Mouse (Mus musculus) stomach, embryonic 14.5 days (tissue): Measurements from ENCODE around the gene B3gnt6. TPM values are rescaled to one million over a fixed set of nuclear protein-coding genes. Genes with fewer than 3 reads are reported as not detected.
A peak's percentile ranks its signal among the peaks of the same experiment; 100 is the strongest.

Experiments
- ATAC-seq: fragments of 200-750 bp; cut with Nextera tagmentation; 2 replicates; pipeline ENCODE4 v1.8.0; 2017; ENCODE audit warnings: low read depth, moderate TSS enrichment; ENCODE audit not compliant: insufficient number of reproducible peaks, insufficient read depth, low FRiP score
- H3K27ac ChIP-seq: fragments of 300-500 bp; sonication (generic); 2 replicates; pipeline ENCODE4 v1.5.1; 2014; ENCODE audit warnings: mild to moderate bottlenecking, low read length, moderate library complexity, mixed read lengths
- H3K27me3 ChIP-seq: fragments of 300-500 bp; sonication (generic); 2 replicates; pipeline ENCODE4 v1.6.1; 2014; ENCODE audit warnings: low read length, control low read depth, mixed read lengths; ENCODE audit not compliant: control insufficient read depth, insufficient read depth
- H3K36me3 ChIP-seq: fragments of 300-500 bp; sonication (generic); 2 replicates; pipeline ENCODE4 v1.6.1; 2014; ENCODE audit warnings: mild to moderate bottlenecking, control low read depth, low read length, moderate library complexity, mixed read lengths; ENCODE audit not compliant: control insufficient read depth, insufficient read depth
- H3K4me1 ChIP-seq: fragments of 300-500 bp; sonication (generic); 2 replicates; pipeline ENCODE4 v1.6.1; 2014; ENCODE audit warnings: low read length, control low read depth, mixed read lengths; ENCODE audit not compliant: control insufficient read depth, insufficient read depth
- H3K4me2 ChIP-seq: fragments of 300-500 bp; sonication (generic); replicated peaks from 2 replicates; pipeline ENCODE4 v1.6.1; 2014; ENCODE audit warnings: low read depth, low read length, control low read depth
- H3K4me3 ChIP-seq: fragments of 300-500 bp; sonication (generic); 2 replicates; pipeline ENCODE4 v1.5.1; 2014; ENCODE audit warnings: low read depth, low read length, control low read depth
- H3K9ac ChIP-seq: fragments of 300-500 bp; sonication (generic); replicated peaks from 2 replicates; pipeline ENCODE4 v1.6.1; 2014; ENCODE audit warnings: low read depth, mild to moderate bottlenecking, control low read depth, low read length, moderate library complexity, mixed read lengths
- H3K9me3 ChIP-seq: fragments of 300-500 bp; sonication (generic); 2 replicates; pipeline ENCODE4 v1.6.1; 2016; ENCODE audit warnings: low read depth, low read length, control low read depth; ENCODE audit not compliant: control insufficient read depth
- WGBS: fragments of 180-500 bp; shearing (Covaris S2); extraction: QIAGEN DNeasy Blood & Tissue Kit; methylation state at CpG from one replicate; pipeline ENCODE4 v1.1.7; 2014; 5-methylcytosine and 5-hydroxymethylcytosine counted together
- polyA plus RNA-seq: library from polyadenylated mRNA; unstranded; fragments of >200 nt; fragmentation: Nextera tagmentation; extraction: Ambion mirVana; gene quantifications from 2 replicates; pipeline ENCODE4 v1.2.1, GENCODE M21; 2014

B3gnt6 gene
- polyA plus RNA-seq, 1 experiment from 2014 or later, result 0.10 TPM

DNA sequence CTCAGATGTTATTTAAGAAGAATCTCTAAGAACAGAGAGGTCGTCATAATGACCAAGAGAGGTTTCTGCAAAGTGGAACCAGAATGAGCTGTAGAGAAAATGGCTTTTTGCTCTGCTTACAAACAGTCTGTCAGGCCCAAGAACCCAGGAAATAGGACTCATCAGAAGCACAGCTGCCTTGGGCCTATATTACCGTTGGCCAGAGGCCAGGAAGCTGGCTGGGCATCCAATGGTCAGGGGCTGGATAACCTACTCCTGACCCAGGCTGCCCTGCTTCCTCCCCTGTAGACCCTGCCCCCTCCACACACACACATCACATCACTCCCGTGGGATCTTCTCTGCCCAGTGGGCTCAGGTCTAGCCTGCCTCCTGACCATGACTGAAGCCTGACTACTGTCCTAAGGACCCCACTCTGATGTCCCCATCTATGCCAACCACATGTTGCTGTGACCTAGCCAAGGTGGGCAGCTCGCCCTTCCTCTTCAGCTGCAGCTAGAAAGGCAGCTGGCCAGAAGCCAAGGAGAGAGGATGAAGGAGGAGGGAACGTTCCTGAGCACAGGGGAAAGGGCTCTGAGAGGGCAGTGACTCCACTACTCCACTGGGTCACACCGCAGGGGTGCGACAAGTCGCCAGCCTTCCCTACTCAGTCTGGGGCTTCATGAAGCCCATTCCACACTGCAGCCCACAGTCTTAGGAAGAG, 39.1 kb downstream of the B3gnt6 start:
- H3K27ac ChIP-seq, result peak overlapping the region; percentile 44; the same call in 1 of the 2 replicates
- no peak overlapping the region for H3K4me2 ChIP-seq
- H3K27me3 ChIP-seq, result no peaks in the 10 kb centered on the region
- no peak overlapping the region for H3K4me3 ChIP-seq
- peaks cover 54% of the 10 kb centered on the region for H3K4me1 ChIP-seq
- ATAC-seq, result no peak
- H3K36me3 ChIP-seq, result no peaks in the 10 kb centered on the region
- no peaks in the 10 kb centered on the region for H3K9me3 ChIP-seq
- H3K9ac ChIP-seq, result no peak overlapping the region
- 30% methylated on average over 8 of the region's 8 CpGs for WGBS

DNA sequence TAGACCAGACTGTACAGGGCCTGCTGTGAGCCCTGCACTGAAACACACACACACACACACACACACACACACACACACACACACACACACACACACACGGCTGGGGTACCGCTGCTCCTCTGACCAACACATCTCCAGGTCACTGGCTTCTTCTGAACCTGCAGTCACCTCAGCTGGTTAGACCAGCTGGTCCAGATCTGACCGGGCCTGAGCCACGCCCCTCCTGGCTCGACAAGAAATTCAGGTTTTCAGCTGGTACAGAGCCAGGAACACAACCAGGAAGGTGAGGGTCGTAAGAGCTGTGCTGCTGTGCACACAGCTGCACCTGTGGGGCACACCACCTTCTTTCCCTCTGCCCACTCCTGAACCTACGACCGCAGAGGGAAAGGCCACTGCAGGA, 40.8 kb downstream of the B3gnt6 start:
- peak; percentile 70 for ATAC-seq
- Histone ChIP-seq H3K9ac (no peak overlapping the region), H3K9me3 (no peaks in the 10 kb centered on the region), H3K4me2 (0 out of 2 replicates have a peak overlapping the region, but pooled peaks have one; percentile 2), H3K27me3 (no peaks in the 10 kb centered on the region), H3K4me3 (no peak overlapping the region), H3K27ac (peak overlapping the region; percentile 82), H3K4me1 (peaks cover 47% of the 10 kb centered on the region), H3K36me3 (no peaks in the 10 kb centered on the region)
- WGBS, result 30% methylated on average over 8 of the region's 8 CpGs

DNA sequence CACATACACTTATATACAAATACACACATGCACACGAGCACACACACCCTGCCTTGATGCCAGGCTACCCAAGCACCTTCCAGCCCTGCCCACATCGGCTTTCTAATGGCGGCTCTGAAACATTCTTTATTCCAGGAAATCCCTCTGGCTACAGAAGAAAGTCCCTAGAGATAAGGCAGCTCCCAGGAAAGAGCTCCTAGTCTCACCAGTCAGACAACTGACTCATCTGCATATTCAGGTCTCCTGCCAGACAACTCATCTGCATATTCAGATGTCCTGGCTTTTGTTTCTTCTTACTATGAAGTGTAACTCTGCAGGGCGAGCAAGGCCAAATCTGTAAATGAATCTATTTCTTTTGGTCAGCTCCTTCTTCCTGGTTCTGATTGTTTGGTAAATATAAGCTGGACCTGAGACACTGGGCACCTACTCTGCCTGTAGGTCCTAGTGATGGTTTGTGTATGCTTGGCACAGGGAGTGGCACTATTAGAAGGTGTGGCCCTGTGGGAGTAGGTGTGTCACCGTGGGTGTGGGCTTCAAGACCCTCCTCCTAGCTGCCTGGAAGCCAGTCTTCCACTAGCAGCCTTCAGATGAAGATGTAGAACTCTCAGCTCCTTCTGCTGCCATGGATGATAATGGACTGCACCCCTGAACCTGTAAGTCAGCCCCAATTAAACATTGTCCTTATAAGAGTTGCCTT, 41.5 kb downstream of the B3gnt6 start:
- 54% methylated on average over 5 of the region's 5 CpGs for WGBS
- no peak overlapping the region for H3K9ac ChIP-seq
- no peak overlapping the region for H3K4me2 ChIP-seq
- H3K9me3 ChIP-seq, result no peaks in the 10 kb centered on the region
- H3K27ac ChIP-seq, result peak overlapping the region; percentile 67; the same call in 1 of the 2 replicates
- no peak for ATAC-seq
- H3K4me1 ChIP-seq, result peaks cover 45% of the 10 kb centered on the region
- no peaks in the 10 kb centered on the region for H3K36me3 ChIP-seq
- no peak overlapping the region for H3K4me3 ChIP-seq
- H3K27me3 ChIP-seq, result no peaks in the 10 kb centered on the region

DNA sequence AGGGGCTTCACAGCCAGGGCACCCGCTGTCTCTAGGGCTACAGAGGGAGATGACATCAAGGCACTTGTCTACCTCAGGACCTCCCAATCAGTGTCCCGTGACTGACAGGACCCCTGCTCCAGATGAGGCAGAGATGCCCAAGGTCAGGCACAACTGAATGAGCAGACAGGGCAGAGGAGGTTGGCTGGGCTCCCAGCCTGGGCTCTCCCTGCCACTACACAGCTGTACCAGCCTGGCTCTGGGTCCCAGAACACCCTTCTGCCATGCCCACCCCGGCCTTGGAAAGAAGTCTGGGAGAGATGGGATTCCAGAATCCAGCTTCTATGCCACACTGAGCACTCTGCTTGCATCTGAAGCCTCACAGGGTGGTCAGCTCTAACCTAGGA, 43.0 kb downstream of the B3gnt6 start:
- peaks cover 45% of the 10 kb centered on the region for H3K4me1 ChIP-seq

DNA sequence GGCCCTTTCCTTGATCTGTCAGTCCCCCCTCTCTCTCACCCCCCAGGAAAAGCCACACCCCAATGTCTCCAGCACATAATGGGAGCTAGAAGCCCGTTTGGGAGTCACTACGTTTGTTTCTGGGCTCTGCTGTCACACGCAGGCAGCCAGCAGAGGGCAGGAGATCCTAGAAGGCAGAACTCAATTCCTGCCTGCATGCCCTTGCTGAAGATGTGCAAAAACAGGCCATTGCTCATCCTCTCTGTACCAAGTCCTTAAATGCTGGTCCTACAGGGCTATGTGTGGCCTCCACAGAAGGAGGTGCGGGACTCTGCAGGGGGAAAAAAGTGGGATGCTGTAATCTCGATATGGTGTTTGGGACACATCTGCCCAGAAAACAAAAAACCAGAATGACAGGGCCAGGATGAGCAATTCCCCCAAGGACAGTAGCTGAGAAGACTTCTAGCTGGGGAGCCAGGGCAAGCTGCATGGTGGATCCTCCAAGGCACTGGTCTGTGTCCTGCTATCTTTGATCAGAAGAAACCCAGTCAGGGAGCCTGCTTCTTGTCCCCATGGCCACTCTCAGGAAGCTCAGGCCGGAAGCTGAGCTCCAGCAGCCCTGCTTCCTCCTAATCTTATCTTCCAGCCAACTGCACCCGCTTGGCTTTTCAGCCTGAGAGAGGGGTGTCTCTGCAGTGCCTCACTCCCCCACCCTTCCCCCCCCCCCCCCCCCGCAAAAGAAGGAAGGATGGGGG, 43.6 kb downstream of the B3gnt6 start:
- H3K27ac ChIP-seq, result no peak overlapping the region

More for the DNA sequence above, 43.0 kb downstream of the B3gnt6 start:
- H3K4me3 ChIP-seq, result no peak overlapping the region
- ATAC-seq, result no peak
- H3K27ac ChIP-seq, result no peak overlapping the region
- H3K4me2 ChIP-seq, result no peak overlapping the region
- H3K9me3 ChIP-seq, result no peaks in the 10 kb centered on the region
- H3K27me3 ChIP-seq, result no peaks in the 10 kb centered on the region
- H3K36me3 ChIP-seq, result no peaks in the 10 kb centered on the region
- 64% methylated on average over 3 of the region's 3 CpGs for WGBS
- H3K9ac ChIP-seq, result no peak overlapping the region

DNA sequence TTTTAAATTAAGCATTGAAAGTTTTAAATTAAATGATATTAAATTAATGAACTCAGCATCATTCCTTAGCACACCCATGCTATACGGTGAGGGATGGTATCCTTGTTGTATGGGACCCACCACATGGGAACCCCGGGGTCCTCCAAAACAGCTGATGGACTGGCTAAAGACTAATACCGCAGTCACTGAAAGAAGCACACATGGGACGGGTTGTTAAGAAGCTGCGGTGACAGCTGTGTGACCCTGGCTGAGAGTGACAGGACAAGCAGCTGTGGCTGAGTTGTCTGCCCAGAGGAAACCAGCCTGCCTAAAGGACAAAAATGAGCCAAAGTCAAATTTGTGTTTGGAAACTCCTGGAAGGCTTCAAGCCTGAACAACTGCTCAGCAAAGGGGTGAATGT, 45.4 kb downstream of the B3gnt6 start:
- ATAC-seq, result no peak
- Histone ChIP-seq H3K9me3 (no peaks in the 10 kb centered on the region), H3K4me1 (peaks cover 22% of the 10 kb centered on the region), H3K4me2 (no peak overlapping the region), H3K4me3 (no peak overlapping the region), H3K27ac (no peak overlapping the region), H3K27me3 (no peaks in the 10 kb centered on the region), H3K36me3 (no peaks in the 10 kb centered on the region), H3K9ac (no peak overlapping the region)
- WGBS, result 78% methylated on average over 5 of the region's 5 CpGs

More for the DNA sequence above, 43.6 kb downstream of the B3gnt6 start:
- H3K36me3 ChIP-seq, result no peaks in the 10 kb centered on the region
- H3K27me3 ChIP-seq, result no peaks in the 10 kb centered on the region
- 30% methylated on average over 7 of the region's 8 CpGs for WGBS
- H3K4me1 ChIP-seq, result peaks cover 40% of the 10 kb centered on the region
- no peak for ATAC-seq
- H3K9me3 ChIP-seq, result no peaks in the 10 kb centered on the region
- H3K4me2 ChIP-seq, result no peak overlapping the region
- H3K4me3 ChIP-seq, result no peak overlapping the region
- no peak overlapping the region for H3K9ac ChIP-seq

DNA sequence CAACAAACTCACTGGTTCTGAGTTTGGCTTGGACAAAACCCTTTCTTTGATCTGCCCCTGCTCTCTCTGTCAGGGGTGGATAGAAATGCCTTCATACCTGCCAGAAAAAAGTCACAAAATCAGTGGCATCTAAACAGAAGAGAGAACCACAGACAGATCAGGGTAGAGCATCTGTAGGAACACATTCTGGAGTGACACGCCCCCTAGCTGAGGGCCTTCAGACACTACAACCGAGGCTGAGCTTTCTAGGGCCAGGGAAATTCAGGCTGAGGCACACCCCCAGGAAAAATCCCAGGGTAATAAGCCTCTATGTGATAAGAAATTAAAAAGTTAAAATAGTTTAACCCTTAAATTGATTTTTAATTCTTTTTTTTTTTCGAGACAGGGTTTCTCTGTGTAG, 45.9 kb downstream of the B3gnt6 start:
- 51% methylated on average over 3 of the region's 3 CpGs for WGBS
- H3K4me3 ChIP-seq, result no peak overlapping the region
- no peak for ATAC-seq
- no peak overlapping the region for H3K27ac ChIP-seq
- H3K4me1 ChIP-seq, result peaks cover 18% of the 10 kb centered on the region; the same call in 1 of the 2 replicates
- no peak overlapping the region for H3K9ac ChIP-seq
- H3K4me2 ChIP-seq, result no peak overlapping the region
- no peaks in the 10 kb centered on the region for H3K27me3 ChIP-seq
- no peaks in the 10 kb centered on the region for H3K36me3 ChIP-seq
- H3K9me3 ChIP-seq, result no peaks in the 10 kb centered on the region

DNA sequence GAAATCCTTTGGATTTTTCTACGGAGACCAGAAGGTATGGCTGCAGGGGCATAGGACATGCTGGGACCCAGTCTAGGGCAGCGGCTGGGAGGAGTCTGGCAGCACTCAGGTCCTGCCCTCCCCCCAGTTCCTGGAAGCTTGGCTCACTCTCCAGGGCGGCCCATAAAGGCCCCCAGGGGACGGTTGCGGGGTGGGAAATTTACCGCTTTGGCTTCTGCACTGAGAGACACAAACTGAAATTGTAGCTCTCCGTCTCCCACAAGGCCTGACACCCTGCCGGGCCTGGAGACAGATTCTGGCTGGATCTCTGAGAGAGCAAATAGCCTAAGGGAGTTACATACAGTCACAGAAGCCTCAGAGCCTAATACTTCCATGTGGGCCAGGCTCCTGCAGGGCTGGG, 46.9 kb downstream of the B3gnt6 start:
- WGBS, result 66% methylated on average over 8 of the region's 8 CpGs
- ATAC-seq, result no peak
- H3K4me1 ChIP-seq, result peaks cover 9% of the 10 kb centered on the region; the same call in 1 of the 2 replicates

More for the DNA sequence above, 46.9 kb downstream of the B3gnt6 start:
- Histone ChIP-seq H3K27ac (no peak overlapping the region), H3K4me3 (no peak overlapping the region), H3K9ac (no peak overlapping the region), H3K9me3 (no peaks in the 10 kb centered on the region), H3K36me3 (no peaks in the 10 kb centered on the region), H3K4me2 (no peak overlapping the region), H3K27me3 (no peaks in the 10 kb centered on the region)
